Mouse (Mus musculus) heart, embryonic 13.5 days (tissue): ENCODE data around the gene Arf6. TPM values are rescaled to one million over a fixed set of nuclear protein-coding genes. Genes with fewer than 3 reads are reported as not detected.

Experiments
- ATAC-seq: fragments of 200-750 bp; cut with Nextera tagmentation; 2 replicates; pipeline ENCODE4 v1.8.0; 2017; ENCODE audit warnings: moderate TSS enrichment; ENCODE audit not compliant: insufficient number of reproducible peaks, low FRiP score, low TSS enrichment; ENCODE audit errors: extremely low read depth
- H3K27ac ChIP-seq: fragments of 300-500 bp; sonication (generic); replicated peaks from 2 replicates; pipeline ENCODE4 v1.5.1; 2015; ENCODE audit warnings: moderate library complexity, mild to moderate bottlenecking, inconsistent platforms
- H3K27me3 ChIP-seq: fragments of 300-500 bp; sonication (generic); replicated peaks from 2 replicates; pipeline ENCODE4 v1.6.1; 2015; ENCODE audit warnings: mild to moderate bottlenecking, inconsistent platforms
- H3K36me3 ChIP-seq: fragments of 300-500 bp; sonication (generic); 2 replicates; pipeline ENCODE4 v1.6.1; 2015; ENCODE audit warnings: mild to moderate bottlenecking, inconsistent platforms
- H3K4me1 ChIP-seq: fragments of 300-500 bp; sonication (generic); 2 replicates; pipeline ENCODE4 v1.6.1; 2015; ENCODE audit warnings: inconsistent platforms
- H3K4me2 ChIP-seq: fragments of 300-500 bp; sonication (generic); 2 replicates; pipeline ENCODE4 v1.6.1; 2015; ENCODE audit warnings: inconsistent platforms, mild to moderate bottlenecking, moderate library complexity
- H3K4me3 ChIP-seq: fragments of 300-500 bp; sonication (generic); 2 replicates; pipeline ENCODE4 v1.5.1; 2015; ENCODE audit warnings: moderate library complexity, mild to moderate bottlenecking, inconsistent platforms
- H3K9ac ChIP-seq: fragments of 300-500 bp; sonication (generic); 2 replicates; pipeline ENCODE4 v1.6.1; 2015; ENCODE audit warnings: inconsistent platforms, mild to moderate bottlenecking, moderate library complexity
- H3K9me3 ChIP-seq: fragments of 300-500 bp; sonication (generic); 2 replicates; pipeline ENCODE4 v1.6.1; 2016; ENCODE audit warnings: inconsistent platforms
- WGBS: fragments of 180-500 bp; shearing (Covaris S2); methylation state at CpG from one replicate; pipeline ENCODE4 v1.1.7; 2015; ENCODE audit warnings: mixed read lengths; 5-methylcytosine and 5-hydroxymethylcytosine counted together
- microRNA-seq: library from miRNA; unstranded; fragments of <30 nt; microRNA quantifications from one replicate; pipeline ENCODE4, GENCODE M21; 2016
- polyA plus RNA-seq: library from polyadenylated mRNA; unstranded; fragments of >200 nt; fragmentation: Nextera tagmentation; extraction: Ambion mirVana; gene quantifications from 2 replicates; pipeline ENCODE4 v1.2.1, GENCODE M21; 2015

Gene Arf6
- polyA plus RNA-seq, 1 experiment from 2014 or later = 31.5 TPM

DNA sequence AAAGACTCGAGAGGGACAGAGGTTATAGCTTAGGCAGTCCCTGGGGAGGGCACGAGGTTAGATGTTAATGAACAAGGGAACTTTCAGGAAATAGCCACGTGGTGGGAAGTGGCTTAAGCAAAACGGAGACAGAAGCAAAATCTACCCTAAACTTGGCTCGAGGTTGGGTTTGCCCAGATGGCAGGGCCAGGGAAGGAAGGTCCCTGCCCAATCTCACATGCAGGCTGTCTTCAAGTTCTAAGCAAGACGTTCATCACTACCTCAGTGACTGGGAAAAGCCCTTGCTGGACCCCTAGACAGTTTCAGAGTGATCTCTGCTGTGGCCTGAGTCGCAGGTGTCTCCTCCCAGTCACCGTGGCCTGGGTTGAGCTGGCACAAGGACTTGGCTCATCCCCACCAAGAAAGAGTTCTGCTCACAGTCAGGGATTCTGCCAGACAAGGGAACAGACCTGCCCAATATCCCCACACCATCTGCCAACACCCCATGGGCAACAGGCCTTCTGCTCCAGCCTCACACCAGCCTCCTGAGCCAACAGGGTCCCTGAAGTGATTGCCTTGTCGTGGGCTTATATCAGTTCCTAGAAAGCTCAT is 45.8 kb downstream of the Arf6 start:
- no peak overlapping the region for H3K4me3 ChIP-seq
- no peak for ATAC-seq
- H3K9ac ChIP-seq = no peak overlapping the region
- WGBS = 54% methylated on average over 9 of the region's 9 CpGs
- H3K27me3 ChIP-seq = no peaks in the 10 kb centered on the region
- no peak overlapping the region for H3K4me2 ChIP-seq
- H3K9me3 ChIP-seq = no peaks in the 10 kb centered on the region
- no peak overlapping the region for H3K27ac ChIP-seq
- H3K4me1 ChIP-seq = peaks cover under 1% of the 10 kb centered on the region; the same call in 1 of the 2 replicates
- no peaks in the 10 kb centered on the region for H3K36me3 ChIP-seq

DNA sequence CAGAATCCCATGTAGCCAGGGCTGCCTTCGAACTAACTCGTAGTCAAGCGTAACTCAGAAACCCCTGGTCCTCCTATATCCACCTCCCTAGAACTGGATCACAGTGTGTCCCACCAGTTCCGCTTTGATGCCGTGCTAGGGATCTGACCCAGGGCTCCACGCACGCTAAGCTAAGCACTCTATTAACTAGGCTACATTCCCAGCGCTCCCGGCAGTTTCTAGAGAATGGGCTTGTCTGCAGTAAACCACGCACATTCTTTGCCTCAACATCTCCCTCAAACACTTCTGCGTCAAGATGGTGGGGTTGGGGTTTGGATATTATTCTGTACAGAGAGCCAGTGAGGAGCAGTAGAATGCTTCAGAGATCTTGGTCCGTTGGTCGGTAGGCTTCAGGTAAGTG is 46.7 kb downstream of the Arf6 start:
- 86% methylated on average over 13 of the region's 13 CpGs for WGBS

DNA sequence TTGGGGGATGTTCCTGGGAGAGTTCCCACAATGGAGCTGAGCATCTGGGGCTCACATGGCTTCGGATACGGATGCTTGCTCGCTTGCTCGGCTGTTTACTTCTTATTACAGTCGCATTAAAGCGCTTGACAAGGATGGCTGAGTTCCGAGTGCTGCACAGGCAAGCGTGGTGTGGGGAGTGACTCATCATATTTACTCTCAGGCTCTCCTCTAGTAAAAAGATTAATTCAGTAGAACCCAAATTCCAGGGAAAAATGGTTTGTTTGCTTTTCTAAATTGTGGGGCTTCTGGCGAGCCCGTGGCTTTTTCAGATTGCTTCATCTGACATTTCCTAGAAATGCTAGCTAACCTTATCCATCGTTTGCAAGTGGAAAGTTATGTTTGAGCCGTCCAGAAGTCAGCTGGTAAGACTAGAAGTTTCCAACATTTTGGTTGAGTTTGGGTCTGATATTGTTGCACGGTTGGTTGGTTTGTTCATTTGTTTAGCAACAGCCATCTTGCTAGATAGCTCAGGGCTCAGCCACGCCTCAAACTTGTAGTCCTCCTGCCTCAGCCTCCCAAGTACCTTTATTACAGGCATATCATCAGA is 47.2 kb downstream of the Arf6 start:
- Histone ChIP-seq H3K4me1 (peaks cover 7% of the 10 kb centered on the region), H3K9ac (no peak overlapping the region), H3K4me2 (no peak overlapping the region), H3K4me3 (no peak overlapping the region), H3K27me3 (no peaks in the 10 kb centered on the region), H3K36me3 (no peaks in the 10 kb centered on the region), H3K27ac (no peak overlapping the region), H3K9me3 (no peaks in the 10 kb centered on the region)
- WGBS = 81% methylated on average over 14 of the region's 14 CpGs
- ATAC-seq = no peak

More for the DNA sequence above, 46.7 kb downstream of the Arf6 start:
- no peak overlapping the region for H3K4me2 ChIP-seq
- no peak overlapping the region for H3K4me3 ChIP-seq
- H3K9ac ChIP-seq = no peak overlapping the region
- H3K36me3 ChIP-seq = no peaks in the 10 kb centered on the region
- no peak for ATAC-seq
- peaks cover 7% of the 10 kb centered on the region for H3K4me1 ChIP-seq
- no peaks in the 10 kb centered on the region for H3K9me3 ChIP-seq
- H3K27me3 ChIP-seq = no peaks in the 10 kb centered on the region
- H3K27ac ChIP-seq = no peak overlapping the region

DNA sequence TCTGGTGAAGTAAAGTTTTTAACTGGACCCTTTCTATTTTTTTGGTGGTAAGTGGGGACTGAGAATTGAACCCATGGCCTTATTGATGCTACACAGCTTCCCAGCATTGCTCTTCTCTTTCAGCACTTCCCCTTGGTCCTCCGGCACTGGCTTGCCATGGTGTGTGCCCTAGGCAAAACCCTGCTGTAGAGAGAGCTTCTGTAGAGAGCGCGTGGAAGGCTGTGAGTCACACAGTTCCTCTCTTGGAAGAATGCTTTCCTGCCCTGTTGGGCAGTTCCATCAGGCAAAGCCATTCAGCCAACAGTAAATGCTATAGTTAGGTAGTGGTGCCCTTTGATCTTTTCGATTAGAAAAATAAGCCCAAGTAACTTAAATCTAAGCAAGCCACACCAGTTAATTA is 47.7 kb downstream of the Arf6 start:
- no peak for ATAC-seq
- Histone ChIP-seq H3K4me2 (no peak overlapping the region), H3K4me3 (no peak overlapping the region), H3K9me3 (no peaks in the 10 kb centered on the region), H3K36me3 (no peaks in the 10 kb centered on the region), H3K27me3 (no peaks in the 10 kb centered on the region), H3K9ac (no peak overlapping the region), H3K27ac (no peak overlapping the region), H3K4me1 (peaks cover 7% of the 10 kb centered on the region)
- WGBS = 72% methylated on average over 4 of the region's 4 CpGs

DNA sequence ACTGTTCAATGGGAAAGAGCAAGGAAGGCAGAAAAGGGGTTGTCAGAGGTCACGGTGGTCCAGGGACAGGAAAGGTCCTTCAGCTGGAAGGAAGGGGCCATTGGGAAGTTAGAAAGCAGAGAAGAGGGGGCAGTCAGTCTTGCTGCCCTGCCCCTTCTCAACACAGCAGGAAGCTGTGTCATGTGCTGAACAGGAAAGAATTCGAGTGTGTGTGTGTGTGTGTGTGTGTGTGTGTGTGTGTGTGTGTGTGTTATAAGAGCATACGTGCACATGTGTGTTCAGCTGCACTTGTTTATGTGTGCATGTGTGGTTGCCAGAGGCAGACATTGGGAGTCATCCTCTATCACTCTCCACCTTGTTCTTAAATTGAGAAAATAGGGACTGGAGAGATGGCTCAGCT is 48.8 kb downstream of the Arf6 start:
- Histone ChIP-seq H3K27ac (no peak overlapping the region), H3K4me3 (no peak overlapping the region), H3K4me1 (peaks cover 15% of the 10 kb centered on the region), H3K9me3 (no peaks in the 10 kb centered on the region), H3K9ac (no peak overlapping the region), H3K4me2 (no peak overlapping the region), H3K36me3 (no peaks in the 10 kb centered on the region), H3K27me3 (no peaks in the 10 kb centered on the region)
- WGBS = 54% methylated on average over 3 of the region's 3 CpGs
- ATAC-seq = no peak

DNA sequence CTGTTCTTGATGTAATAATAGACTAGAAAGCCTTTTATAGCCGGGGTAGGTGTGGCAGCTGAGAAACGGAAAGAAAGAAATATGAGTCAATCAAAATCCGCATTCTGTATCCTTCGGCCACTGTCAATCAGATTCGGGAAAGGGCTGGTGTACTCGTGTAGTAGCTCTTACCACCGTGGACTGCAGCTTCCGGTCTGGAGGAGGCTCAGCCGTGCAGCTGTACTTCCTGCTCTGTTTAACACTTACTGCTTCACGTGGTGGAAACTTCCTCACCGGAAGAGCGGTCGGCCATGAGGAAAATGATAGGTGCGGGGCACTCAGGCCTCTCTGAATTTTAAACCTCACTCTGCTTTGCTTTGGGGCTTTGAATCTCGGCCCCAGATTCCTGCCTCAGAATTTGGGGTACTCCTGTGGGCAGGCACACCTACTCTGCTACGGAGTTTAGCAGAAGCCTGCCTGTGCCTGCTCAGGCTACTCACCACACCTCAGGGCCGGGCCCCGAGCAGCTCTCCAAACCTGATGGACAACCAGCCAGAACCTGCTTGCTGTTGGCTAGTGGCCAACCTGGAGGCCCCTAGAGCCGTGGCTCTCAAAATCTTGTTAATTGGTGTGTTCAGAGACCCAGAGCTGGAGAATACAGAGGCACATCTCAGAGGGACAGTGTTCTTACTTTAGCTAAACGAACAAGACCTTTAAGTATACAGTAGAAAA is 51.0 kb downstream of the Arf6 start:
- 67% methylated on average over 20 of the region's 20 CpGs for WGBS

More for the DNA sequence above, 51.0 kb downstream of the Arf6 start:
- H3K9me3 ChIP-seq = no peaks in the 10 kb centered on the region
- no peaks in the 10 kb centered on the region for H3K27me3 ChIP-seq
- no peaks in the 10 kb centered on the region for H3K36me3 ChIP-seq
- H3K9ac ChIP-seq = no peak overlapping the region
- no peak overlapping the region for H3K27ac ChIP-seq
- ATAC-seq = no peak
- no peak overlapping the region for H3K4me2 ChIP-seq
- H3K4me3 ChIP-seq = no peak overlapping the region
- H3K4me1 ChIP-seq = peaks cover 15% of the 10 kb centered on the region

Small RNA genes within 50 kb of the gene (microRNA-seq; reads per million reads assigned to microRNA genes)
- gene Gm47299 = not detected
- not detected for gene Gm47305

Other genes with a start within 250 kb of the Arf6 start
- 1,386 and 1,427 TPM in 2 replicates for gene Rps29, start 213.0 kb upstream of the Arf6 start, polyA plus RNA-seq
- 12.8 and 18.0 TPM in 2 replicates for gene Lrr1, start 203.3 kb upstream of the Arf6 start, polyA plus RNA-seq
- gene Rpl36al, start 188.1 kb upstream of the Arf6 start, polyA plus RNA-seq = 471 and 531 TPM in 2 replicates
- gene Mgat2, start 188.0 kb upstream of the Arf6 start, polyA plus RNA-seq = 36.5 and 36.8 TPM in 2 replicates
- 19.0 and 20.5 TPM in 2 replicates for gene Gm49383, start 175.0 kb upstream of the Arf6 start, polyA plus RNA-seq
- 6.4 and 6.8 TPM in 2 replicates for gene Dnaaf2, start 173.7 kb upstream of the Arf6 start, polyA plus RNA-seq
- 14.2 and 20.8 TPM in 2 replicates for gene Gm49384, start 167.9 kb upstream of the Arf6 start, polyA plus RNA-seq
- gene Pole2, start 144.0 kb upstream of the Arf6 start, polyA plus RNA-seq = 14.6 and 18.5 TPM in 2 replicates
- 8.6 and 9.8 TPM in 2 replicates for gene Klhdc1, start 131.0 kb upstream of the Arf6 start, polyA plus RNA-seq
- 118 and 123 TPM in 2 replicates for gene Klhdc2, start 75.5 kb upstream of the Arf6 start, polyA plus RNA-seq
- 56.4 and 64.7 TPM in 2 replicates for gene Nemf, start 15.0 kb upstream of the Arf6 start, polyA plus RNA-seq
- 0.88 and 0.94 TPM in 2 replicates for gene Gm9887, start 308 bp downstream of the Arf6 start, polyA plus RNA-seq
- 16.3 and 19.6 TPM in 2 replicates for gene Vcpkmt, start 210.9 kb downstream of the Arf6 start, polyA plus RNA-seq